Mouse (Mus musculus) heart, embryonic 15.5 days (tissue): ENCODE results near the gene Dmrtc2. TPM values are rescaled to one million over a fixed set of nuclear protein-coding genes. Genes with fewer than 3 reads are reported as not detected.
"Not testable (repeated sequence)": the region's sequence is repeated elsewhere in the genome, so short reads cannot be mapped to it uniquely, and the experiment has no call there.

ENCODE experiments used
- ATAC-seq: fragments of 200-750 bp; cut with Nextera tagmentation; replicated peaks from 2 replicates; pipeline ENCODE4 v1.8.0; 2017; ENCODE audit warnings: low read depth, moderate TSS enrichment; ENCODE audit not compliant: insufficient number of reproducible peaks, insufficient read depth, low FRiP score
- H3K27ac ChIP-seq: fragments of 300-500 bp; sonication (generic); 2 replicates; pipeline ENCODE4 v1.5.1; 2015; ENCODE audit warnings: mild to moderate bottlenecking, inconsistent platforms
- H3K27me3 ChIP-seq: fragments of 300-500 bp; sonication (generic); 2 replicates; pipeline ENCODE4 v1.6.1; 2015; ENCODE audit warnings: inconsistent platforms
- H3K36me3 ChIP-seq: fragments of 300-500 bp; sonication (generic); 2 replicates; pipeline ENCODE4 v1.6.1; 2015; ENCODE audit warnings: mild to moderate bottlenecking, inconsistent platforms
- H3K4me1 ChIP-seq: fragments of 300-500 bp; sonication (generic); replicated peaks from 2 replicates; pipeline ENCODE4 v1.6.1; 2015; ENCODE audit warnings: inconsistent platforms
- H3K4me2 ChIP-seq: fragments of 300-500 bp; sonication (generic); 2 replicates; pipeline ENCODE4 v1.6.1; 2015; ENCODE audit warnings: inconsistent platforms, mild to moderate bottlenecking, moderate library complexity
- H3K4me3 ChIP-seq: fragments of 300-500 bp; sonication (generic); 2 replicates; pipeline ENCODE4 v1.5.1; 2015; ENCODE audit warnings: mild to moderate bottlenecking, inconsistent platforms
- H3K9ac ChIP-seq: fragments of 300-500 bp; sonication (generic); 2 replicates; pipeline ENCODE4 v1.6.1; 2015; ENCODE audit warnings: mild to moderate bottlenecking, inconsistent platforms
- H3K9me3 ChIP-seq: fragments of 300-500 bp; sonication (generic); replicated peaks from 2 replicates; pipeline ENCODE4 v1.6.1; 2016; ENCODE audit warnings: inconsistent platforms
- WGBS: fragments of 180-500 bp; shearing (Covaris S2); methylation state at CpG from one replicate; pipeline ENCODE4 v1.1.7; 2015; ENCODE audit warnings: mixed read lengths; 5-methylcytosine and 5-hydroxymethylcytosine counted together
- polyA plus RNA-seq: library from polyadenylated mRNA; unstranded; fragments of >200 nt; fragmentation: Nextera tagmentation; extraction: Ambion mirVana; gene quantifications from 2 replicates; pipeline ENCODE4 v1.2.1, GENCODE M21; 2015

The Dmrtc2 gene
- polyA plus RNA-seq, 1 experiment from 2014 or later = not detected

DNA sequence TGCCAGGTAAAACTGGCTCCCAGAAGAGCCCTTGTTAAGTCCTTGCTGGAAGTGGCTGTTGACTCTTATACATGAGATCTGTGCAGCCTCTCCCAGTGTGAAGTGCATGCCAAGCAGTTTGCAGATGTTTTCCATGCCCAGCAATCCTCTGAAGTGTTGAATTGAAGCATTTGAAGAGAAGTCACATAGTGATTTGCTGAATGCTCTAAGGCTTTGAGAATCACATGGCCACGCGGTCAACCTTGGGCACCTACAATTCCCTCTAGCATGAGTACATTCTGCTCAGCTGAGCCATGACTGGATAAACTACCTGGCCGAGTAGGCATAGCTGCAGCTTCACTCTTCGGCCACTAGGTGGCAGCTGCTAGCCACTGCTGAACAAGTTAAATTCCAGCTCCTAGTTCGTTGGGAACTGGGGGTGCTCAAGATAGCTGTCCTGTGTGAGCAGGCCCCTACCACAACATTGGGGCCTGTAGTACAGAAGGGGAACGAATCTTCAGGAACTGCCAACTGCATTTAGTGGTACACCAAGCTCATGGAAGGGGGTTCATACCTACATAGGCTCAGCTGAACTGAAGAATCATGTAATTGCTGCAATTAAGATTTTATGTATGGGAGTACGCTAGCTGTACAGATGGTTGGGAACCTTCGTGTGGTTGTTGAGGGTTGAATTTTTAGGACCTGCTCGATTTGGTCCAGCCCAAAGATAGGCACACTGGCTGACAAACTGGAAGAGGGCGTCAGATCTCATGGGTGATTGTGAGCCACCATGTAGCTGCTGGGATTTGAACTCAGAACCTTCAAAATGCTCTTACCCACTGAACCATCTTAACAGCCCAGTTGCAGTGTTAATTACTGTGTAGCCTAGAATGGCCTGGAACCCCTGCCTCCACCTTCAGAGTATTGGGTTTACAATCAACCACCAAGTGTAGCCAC lies 20.7 kb downstream of the Dmrtc2 start:
- Histone ChIP-seq H3K27me3 (no peaks in the 10 kb centered on the region), H3K9me3 (no peaks in the 10 kb centered on the region), H3K4me3 (no peak overlapping the region), H3K4me1 (peaks cover 25% of the 10 kb centered on the region), H3K27ac (peak overlapping the region; percentile 40; the same call in 1 of the 2 replicates), H3K4me2 (no peak overlapping the region), H3K9ac (no peak overlapping the region), H3K36me3 (peaks cover 47% of the 10 kb centered on the region)
- ATAC-seq = peak; percentile 69
- WGBS = 26% methylated on average over 10 of the region's 10 CpGs

GRCm38 (mm10) chr7:24891241-24892124 lies 21.6 kb downstream of the Dmrtc2 start:
- no peak overlapping the region for H3K27ac ChIP-seq
- no peak overlapping the region for H3K4me2 ChIP-seq
- no peaks in the 10 kb centered on the region for H3K9me3 ChIP-seq

DNA sequence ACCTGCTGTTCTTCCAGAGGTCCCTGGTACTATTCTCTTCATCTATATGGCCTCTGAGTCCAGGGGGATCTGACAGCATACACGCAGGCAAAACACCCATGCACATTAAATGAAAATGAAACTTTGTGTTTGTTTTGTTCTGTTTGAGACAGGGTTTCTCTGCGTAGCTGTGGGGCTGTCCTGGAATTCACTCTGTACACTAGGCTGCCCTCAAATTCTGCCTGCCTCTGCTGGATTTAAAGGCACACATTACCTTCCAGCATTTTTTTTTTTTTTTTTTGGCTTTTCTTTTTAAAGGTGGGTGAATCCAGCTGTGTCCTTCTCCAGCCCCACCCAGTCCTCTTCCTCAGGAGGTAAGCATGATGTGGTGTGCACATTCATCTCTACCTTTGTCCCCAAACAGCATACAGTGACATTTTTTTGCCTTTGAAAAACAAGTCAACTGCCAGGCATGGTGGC lies 22.3 kb downstream of the Dmrtc2 start:
- Histone ChIP-seq H3K36me3 (peaks cover 32% of the 10 kb centered on the region), H3K27ac (no peak overlapping the region), H3K27me3 (no peaks in the 10 kb centered on the region), H3K4me3 (no peak overlapping the region), H3K4me1 (peaks cover 9% of the 10 kb centered on the region), H3K9me3 (no peaks in the 10 kb centered on the region), H3K4me2 (no peak overlapping the region), H3K9ac (no peak overlapping the region)
- no peak for ATAC-seq
- WGBS = 80% methylated on average over 2 of the region's 2 CpGs

More at GRCm38 (mm10) chr7:24891241-24892124, 21.6 kb downstream of the Dmrtc2 start:
- no peaks in the 10 kb centered on the region for H3K27me3 ChIP-seq
- no peak overlapping the region for H3K4me3 ChIP-seq
- H3K4me1 ChIP-seq = peaks cover 16% of the 10 kb centered on the region
- ATAC-seq = no peak
- WGBS = 76% methylated on average over 3 of the region's 3 CpGs
- H3K36me3 ChIP-seq = peaks cover 39% of the 10 kb centered on the region
- H3K9ac ChIP-seq = no peak overlapping the region

DNA sequence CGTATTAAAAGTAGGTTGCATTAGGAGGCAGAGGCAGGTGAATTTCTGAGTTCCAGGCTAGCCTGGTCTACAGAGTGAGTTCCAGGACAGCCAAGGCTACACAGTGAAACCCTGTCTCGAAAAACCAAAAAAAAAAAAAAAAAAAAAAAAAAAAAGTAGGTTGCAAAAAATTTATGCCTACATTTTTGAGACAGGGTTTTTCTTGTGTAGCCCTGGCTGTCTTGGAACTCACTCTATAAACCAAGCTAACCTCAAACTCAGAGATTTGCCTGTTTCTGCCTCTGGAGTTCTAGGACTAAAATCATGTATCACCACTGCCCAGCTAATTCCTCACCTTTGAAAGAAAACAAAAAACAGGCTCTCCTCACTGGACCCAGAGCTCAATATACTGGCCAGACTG lies 25.9 kb downstream of the Dmrtc2 start:
- H3K9ac ChIP-seq, H3K4me2 ChIP-seq, ATAC-seq: not testable (repeated sequence)

DNA sequence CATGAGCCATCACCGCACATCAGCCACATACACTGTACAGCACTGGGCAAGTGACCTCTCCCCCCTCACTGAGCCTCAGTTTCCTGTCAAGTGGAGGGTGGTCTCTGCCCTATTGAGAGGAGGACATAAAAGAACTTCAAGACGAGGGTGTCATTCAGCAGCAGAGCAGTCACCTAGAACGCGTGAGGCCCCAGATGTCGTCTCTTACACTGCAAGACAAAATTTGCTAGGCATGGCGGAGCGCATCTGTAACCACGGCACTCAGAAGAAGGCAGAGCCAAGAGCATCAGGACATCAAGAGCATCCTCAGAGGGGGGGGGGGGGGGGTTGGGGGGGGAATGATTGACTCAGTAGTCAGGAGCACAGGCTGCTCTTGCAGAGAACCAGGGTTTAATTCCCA lies 26.4 kb downstream of the Dmrtc2 start:
- Histone ChIP-seq H3K4me2 (no peak overlapping the region), H3K9ac (no peak overlapping the region), H3K27me3 (no peaks in the 10 kb centered on the region), H3K27ac (no peak overlapping the region), H3K4me1 (no peaks in the 10 kb centered on the region), H3K36me3 (no peaks in the 10 kb centered on the region), H3K9me3 (no peaks in the 10 kb centered on the region), H3K4me3 (no peak overlapping the region)
- ATAC-seq = no peak
- 91% methylated on average over 8 of the region's 8 CpGs for WGBS

More for the DNA sequence above, 25.9 kb downstream of the Dmrtc2 start:
- not testable (repeated sequence) for H3K36me3 ChIP-seq, H3K4me3 ChIP-seq, H3K4me1 ChIP-seq, H3K9me3 ChIP-seq, H3K27me3 ChIP-seq, H3K27ac ChIP-seq
- WGBS = 78% methylated on average over 2 of the region's 2 CpGs

- no peak within 1 kb of the TSS for H3K4me3 ChIP-seq
- H3K4me1 ChIP-seq = peaks cover 6% of the 10 kb centered on the region
- H3K4me2 ChIP-seq = no peak within 1 kb of the TSS
- ATAC-seq = no peak
- no peaks in the 10 kb centered on the region for H3K36me3 ChIP-seq
- H3K27me3 ChIP-seq = no peaks in the 10 kb centered on the region
- no peak within 1 kb of the TSS for H3K9ac ChIP-seq
- 67% methylated on average over 12 of the region's 12 CpGs for WGBS
- no peaks in the 10 kb centered on the region for H3K9me3 ChIP-seq
- no peak within 1 kb of the TSS for H3K27ac ChIP-seq
Observed at GRCm38 (mm10) chr7:24897224-24897623, 27.4 kb downstream of the Dmrtc2 start, which contains the start of gene Cd79a. Cd79a (plus strand) TSS chr7:24897381.

DNA sequence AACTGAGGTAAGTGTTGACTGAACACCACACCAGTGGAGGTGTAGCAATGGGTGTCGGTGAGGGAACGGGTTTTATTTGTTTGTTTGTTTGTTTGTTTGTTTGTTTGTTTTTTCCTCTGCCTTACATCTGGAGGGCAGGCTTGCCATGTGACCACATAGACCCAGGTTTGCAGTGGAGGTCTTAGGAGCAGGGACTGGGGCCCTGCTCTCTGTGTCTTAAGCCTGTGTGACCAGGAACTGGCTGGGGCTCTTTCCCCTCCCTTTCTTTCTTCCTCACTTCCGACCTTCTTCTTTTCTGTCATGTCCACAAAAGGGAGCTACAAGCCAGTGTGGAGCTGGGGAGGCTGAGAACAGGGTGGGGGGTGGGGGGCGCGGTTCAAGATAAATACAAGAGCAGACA lies 28.1 kb downstream of the Dmrtc2 start:
- no peak for ATAC-seq
- Histone ChIP-seq H3K27ac (no peak overlapping the region), H3K27me3 (no peaks in the 10 kb centered on the region), H3K9ac (no peak overlapping the region), H3K4me2 (no peak overlapping the region), H3K4me1 (peaks cover 10% of the 10 kb centered on the region), H3K9me3 (no peaks in the 10 kb centered on the region), H3K4me3 (no peak overlapping the region), H3K36me3 (no peaks in the 10 kb centered on the region)
- WGBS = 70% methylated on average over 5 of the region's 5 CpGs

GRCm38 (mm10) chr7:24901114-24901513 lies 31.3 kb downstream of the Dmrtc2 start:
- Histone ChIP-seq H3K9ac (no peak overlapping the region), H3K4me1 (peaks cover 27% of the 10 kb centered on the region), H3K27ac (no peak overlapping the region), H3K9me3 (no peaks in the 10 kb centered on the region), H3K4me3 (no peak overlapping the region), H3K27me3 (no peaks in the 10 kb centered on the region), H3K36me3 (no peaks in the 10 kb centered on the region), H3K4me2 (no peak overlapping the region)
- no peak for ATAC-seq
- WGBS = 75% methylated on average over 6 of the region's 6 CpGs

- Histone ChIP-seq H3K4me3 (peak overlapping the region; percentile 64), H3K9ac (0 out of 2 replicates have a peak overlapping the region, but pooled peaks have one; percentile 75), H3K4me1 (peaks cover 34% of the 10 kb centered on the region), H3K36me3 (no peaks in the 10 kb centered on the region), H3K27me3 (no peaks in the 10 kb centered on the region), H3K27ac (peak overlapping the region; percentile 87), H3K9me3 (no peaks in the 10 kb centered on the region), H3K4me2 (peak overlapping the region; percentile 81)
- no peak for ATAC-seq
- WGBS = 39% methylated on average over 1 of the region's 1 CpGs
Observed at GRCm38 (mm10) chr7:24901842-24902241, 32.0 kb downstream of the Dmrtc2 start.

- Histone ChIP-seq H3K36me3 (no peaks in the 10 kb centered on the region), H3K27ac (peak overlapping the region; percentile 87), H3K4me3 (peak overlapping the region; percentile 64), H3K4me1 (peaks cover 38% of the 10 kb centered on the region), H3K27me3 (no peaks in the 10 kb centered on the region), H3K9ac (peak overlapping the region; percentile 75), H3K9me3 (no peaks in the 10 kb centered on the region), H3K4me2 (peak overlapping the region; percentile 81)
- 36% methylated on average over 2 of the region's 2 CpGs for WGBS
- no peak for ATAC-seq
Observed at GRCm38 (mm10) chr7:24902264-24902629, 32.4 kb downstream of the Dmrtc2 start.
